Mouse (Mus musculus) heart, postnatal 0 days (tissue): ENCODE data around the gene Olfr1131.

Experiments used
- CTCF ChIP-seq: IDR thresholded peaks from 2 replicates; pipeline ENCODE4 v1.5.1; 2016; ENCODE audit warnings: antibody characterized with exemption, control low read depth, low read depth
- EP300 ChIP-seq: IDR thresholded peaks from 2 replicates; pipeline ENCODE4 v1.6.1; 2016; ENCODE audit warnings: antibody characterized with exemption, low read depth

DNA sequence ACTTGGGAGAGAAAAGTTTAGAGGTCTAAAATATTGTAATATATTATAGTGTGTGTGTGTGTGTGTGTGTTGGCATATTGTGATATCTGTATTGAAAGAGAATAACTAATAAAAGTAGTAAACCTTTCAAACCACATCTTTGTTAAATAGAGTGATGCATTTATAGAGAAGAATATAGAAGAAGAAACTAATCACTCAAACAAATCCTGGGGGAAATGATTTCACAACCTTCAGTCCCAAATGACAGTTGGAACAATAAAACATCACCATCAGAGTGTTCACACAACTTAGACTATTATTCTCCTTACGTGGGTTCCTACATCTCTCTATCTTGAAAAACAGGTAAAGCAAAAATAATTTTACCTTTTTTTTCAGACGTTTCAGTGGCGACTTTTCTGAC lies at the start of gene Olfr1131:
- TF ChIP-seq CTCF: no peak
- no peak for TF ChIP-seq EP300
